Mouse (Mus musculus): ENCODE results near the gene Tom1l2. TPM values are rescaled to one million over a fixed set of nuclear protein-coding genes. Genes with fewer than 3 reads are reported as not detected.

Tom1l2 gene
- total and polyA plus RNA-seq, 3 experiments: 71.9 to 181 (median 78.5) TPM

DNA sequence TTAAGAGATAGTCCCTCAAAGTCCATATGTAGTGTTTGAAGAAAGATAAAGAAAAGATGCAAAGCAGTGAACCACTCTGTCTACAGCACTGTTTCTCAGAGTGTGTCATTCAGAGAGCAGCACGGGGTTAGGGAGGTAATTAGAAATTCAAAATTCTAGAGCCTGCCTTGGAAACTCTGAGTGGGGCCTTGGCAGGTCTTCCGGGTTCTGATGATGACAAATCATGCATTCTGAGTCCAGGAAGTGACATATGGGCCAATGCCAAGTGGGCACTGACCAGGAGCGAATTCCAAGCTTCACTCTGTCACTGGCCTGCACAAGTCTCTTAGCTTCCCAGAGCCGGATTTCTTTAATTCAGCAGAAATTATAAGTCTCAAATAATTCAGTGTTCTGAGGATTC is 6.2 kb downstream of the Tom1l2 start:
- DNase-seq: peak; percentile 84

DNA sequence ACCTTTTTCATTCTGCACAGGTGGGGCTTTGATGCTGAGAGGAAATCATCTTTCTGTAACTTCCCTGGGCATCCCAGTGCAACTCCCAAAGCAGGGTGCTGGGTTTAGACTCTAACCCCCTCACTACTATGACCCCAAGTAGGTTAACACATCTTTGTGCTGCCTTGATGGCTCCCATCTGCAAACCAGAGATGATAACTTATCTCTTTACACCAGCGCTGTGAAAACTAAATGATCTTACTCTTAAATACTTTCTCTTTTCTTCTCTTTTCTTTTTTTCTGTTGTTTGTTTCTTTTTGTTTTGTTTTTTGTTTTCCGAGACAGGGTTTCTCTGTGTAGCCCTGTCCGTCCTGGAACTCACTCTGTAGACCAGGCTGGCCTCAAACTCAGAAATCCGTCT is 6.8 kb downstream of the Tom1l2 start:
- DNase-seq: no peak

DNA sequence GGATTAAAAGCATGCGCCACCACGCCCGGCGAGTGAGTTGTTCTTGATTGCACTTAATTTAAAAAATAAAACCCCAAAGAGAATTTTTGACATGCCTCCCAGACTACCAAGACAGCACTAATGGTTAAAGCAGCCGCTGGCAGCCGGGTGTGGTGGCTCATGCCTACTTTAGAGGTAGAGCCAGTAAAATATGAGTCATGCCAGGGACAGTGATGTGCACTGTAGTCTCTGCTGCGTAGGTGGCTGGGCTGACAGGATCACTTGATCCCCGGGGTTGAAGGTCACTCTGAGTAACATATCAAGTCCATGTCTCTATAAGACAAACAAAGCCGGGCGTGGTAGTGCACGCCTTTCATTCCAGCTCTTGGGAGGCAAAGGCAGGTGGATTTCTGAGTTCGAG is 13.3 kb downstream of the Tom1l2 start:
- peak; percentile 83 for DNase-seq

DNA sequence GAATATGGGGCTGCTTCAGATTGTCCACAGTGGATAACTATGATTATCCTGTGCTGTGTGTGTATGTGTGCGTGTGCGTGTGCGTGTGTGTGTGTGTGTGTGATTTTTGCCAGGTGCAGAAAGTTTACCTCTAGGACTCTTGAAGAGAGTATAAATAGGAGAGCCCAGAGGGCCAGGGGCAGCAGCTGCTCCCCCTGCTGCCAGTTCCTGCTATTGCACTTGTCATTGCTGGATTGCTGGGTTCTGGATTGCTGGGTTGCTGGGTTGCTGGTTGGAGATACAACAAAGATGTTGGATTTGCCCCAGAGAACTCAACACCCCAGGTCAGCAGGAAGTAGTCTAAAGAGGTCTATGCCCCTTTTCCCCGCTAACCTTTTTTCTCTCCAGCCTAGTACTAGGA is 14.4 kb downstream of the Tom1l2 start:
- DNase-seq: peak; percentile 62

DNA sequence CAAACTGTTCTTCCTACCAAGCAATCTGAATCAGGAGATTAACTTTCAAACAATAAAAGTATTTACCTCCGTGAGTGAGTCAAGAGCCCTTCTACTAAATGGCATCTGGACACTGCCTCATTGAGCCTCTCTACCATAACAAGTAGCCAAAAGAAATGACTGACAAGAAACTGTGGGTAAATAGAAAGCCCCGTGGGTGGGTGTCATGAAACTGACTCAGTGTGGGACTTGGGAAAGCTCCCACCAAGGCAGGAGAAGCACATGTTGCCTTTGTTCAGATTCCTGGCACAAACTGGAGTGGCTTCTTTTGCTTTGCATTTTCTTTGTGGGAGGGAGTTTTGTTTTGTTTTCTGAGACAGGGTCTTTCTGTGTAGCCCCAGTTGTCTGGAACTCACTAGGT is 16.9 kb downstream of the Tom1l2 start:
- no peak for DNase-seq

DNA sequence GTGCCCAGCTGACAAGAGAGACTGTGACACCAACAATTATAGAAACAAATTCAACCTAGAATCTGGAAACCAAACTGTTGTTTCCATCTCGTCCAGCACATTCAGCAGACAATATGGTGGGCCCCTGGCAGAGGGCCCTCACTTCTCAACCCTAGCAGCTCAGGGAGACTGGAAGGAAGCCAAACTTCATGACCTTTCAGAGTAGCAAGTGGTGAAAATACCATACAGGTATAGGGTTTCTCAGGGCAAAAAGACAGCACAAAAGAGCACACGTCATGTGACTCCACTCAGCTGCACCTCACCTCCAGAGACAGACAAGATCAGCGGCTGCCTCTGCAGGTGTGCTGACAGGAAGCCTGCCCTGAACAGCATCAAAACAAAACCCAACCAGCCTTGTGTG is 18.6 kb downstream of the Tom1l2 start:
- DNase-seq: no peak

DNA sequence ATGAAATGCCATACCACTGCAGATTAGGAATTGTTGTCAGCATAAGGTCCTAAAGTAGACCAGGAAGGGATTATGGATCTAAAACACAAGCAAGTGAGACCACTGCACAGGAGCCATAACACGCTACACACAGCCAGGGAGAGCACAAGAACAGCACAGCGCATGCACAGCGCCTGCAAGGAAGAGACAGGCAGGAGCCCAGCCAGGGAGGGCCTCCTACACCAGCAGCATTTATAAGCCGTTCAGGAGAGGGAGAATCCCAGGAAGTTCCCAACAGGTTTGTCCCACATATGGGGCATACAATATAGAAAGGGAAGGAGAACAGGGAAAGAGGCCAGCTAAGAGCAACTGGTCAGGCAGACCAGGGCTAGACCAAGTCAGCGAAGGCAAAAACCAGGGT is 19.2 kb downstream of the Tom1l2 start:
- no peak for DNase-seq

DNA sequence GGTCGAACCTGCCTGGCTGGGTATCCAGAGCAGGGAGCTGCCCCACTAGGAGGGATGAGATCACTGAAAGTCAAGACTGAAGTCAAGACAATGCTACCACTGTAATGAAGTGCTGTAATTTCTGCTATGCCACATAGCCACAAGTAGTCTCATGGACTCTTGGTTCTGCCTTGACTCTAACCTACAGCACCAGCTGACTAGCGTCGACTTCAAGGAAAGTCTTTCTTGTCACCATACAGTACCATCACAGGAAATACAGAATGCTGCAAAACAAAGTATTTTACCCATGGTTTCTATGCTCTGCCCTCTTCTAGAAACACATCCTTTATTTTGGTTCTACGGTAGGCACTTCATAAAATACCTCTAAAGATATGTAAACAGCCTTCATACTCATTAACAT is 22.2 kb downstream of the Tom1l2 start:
- DNase-seq: no peak

DNA sequence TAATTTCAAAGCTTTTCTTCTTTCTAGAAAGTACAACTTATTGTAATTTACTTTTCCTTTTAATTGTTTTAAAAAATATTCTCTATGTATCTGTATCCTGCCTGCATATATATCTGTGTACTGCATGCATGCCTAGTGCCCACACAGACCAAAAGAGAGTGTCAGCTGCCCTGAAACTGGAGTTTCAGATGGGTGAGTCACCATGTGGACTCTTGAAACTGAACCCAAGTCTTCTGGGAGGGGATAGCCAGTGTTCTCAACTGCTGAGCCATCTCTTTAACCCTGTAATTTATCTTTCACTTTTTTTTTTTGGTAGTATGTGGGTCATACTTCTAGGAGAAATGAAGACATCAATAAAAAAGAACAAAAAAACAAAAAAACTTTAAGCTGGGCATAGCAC is 29.0 kb downstream of the Tom1l2 start:
- DNase-seq: peak; percentile 56

DNA sequence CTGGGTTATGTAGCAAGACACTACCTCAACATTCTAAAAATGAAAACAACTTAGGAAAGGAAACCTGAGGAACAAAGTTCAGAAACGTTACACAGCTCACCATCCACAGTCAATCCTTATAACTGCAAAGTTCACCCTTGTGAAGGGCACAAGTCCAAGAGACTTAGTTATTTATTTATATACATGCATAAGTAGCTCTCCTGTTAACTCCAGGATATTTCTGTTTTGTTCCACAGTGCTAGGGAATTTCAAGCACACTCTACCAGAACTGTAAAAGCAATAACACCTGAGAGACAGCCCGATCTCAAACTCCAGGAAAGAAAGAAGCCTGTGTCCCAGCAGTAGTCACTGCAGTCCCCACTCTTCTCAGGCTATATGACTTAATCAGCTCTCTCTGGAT is 31.3 kb downstream of the Tom1l2 start:
- DNase-seq: no peak

DNA sequence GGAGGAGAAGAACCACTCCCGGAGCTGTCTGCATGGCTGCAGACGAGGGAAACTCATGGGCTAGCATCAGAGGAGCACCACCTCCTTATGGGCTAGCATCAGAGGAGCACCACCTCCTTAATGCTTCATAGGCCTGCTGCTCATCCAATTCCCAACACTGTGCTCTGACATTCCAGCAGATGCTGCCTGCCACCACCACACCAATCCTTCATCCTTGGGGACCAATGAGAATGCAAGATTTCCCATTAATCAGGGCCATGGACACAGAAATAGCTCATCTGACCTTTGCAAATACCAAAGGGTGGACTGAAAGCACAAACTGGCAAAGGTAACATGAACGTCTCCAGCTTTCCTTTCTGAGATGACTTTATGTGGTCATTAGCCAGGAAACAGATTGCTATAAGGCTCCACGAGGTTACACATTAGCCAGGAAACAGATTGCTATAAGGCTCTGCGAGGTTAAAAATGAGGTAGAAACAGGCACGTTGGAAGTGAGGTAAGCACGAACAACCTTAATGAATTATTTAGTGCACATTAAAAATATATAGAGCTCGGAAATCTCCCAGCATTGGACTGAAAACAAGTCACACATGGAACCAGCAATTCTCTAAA is 32.2 kb downstream of the Tom1l2 start:
- DNase-seq: peak; percentile 64

DNA sequence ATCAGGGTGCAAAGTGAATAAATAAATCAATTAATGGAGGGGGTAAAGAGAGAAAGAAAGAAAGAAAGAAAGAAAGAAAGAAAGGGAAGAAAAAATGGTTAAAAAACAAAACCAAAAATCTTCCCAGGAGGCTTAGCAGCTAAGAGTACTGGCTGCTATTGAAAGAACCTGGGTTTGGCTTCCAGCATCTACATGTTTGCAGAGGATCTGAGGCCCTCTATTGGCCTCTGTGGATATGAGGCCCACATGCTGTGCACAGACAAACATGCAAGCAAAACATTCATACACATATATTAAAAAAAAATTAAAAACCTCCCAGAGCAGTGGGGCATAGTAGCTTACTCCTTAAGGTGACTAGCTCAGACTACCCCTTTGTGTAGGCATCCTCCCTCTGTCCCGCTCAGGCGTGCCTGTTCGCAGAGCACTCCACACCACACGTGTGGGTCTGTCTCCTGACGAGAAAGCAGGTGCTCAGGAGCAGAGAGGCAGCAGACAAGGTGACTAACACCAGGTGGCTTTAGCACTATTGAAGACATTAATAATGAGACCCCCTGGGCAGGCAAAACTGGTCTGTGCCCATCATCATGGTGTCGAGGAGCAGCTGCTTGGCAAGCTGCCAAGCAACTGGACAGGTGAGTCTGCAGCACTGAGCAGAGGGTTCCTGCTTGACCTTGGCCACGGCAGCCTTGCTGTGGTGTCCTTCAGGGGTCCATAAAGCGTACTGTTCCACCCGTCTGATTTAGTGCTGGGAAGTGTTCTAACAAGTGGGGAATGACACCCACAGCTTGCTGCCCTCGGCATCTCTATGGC is 33.2 kb downstream of the Tom1l2 start:
- DNase-seq: no peak

DNA sequence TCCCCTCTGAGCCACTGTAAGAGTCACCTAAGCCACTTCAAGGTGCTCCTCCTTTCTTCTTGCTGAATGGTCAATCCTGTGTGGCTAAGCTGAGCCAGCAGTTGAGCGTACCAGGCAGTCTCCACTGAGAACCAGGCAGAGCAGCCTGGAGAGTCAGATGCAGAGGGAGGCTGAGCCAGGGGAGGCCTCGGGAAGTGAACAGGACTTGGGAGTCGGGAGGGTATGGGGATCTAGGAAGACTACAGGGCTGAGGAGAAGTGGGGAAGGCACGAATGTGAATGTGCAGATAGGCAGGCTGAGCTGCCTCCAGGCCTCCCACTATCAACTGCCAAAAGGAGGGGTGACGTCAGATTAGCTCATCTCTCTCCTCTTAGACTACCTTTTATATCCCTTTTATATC is 34.0 kb downstream of the Tom1l2 start:
- DNase-seq: peak; percentile 56

DNA sequence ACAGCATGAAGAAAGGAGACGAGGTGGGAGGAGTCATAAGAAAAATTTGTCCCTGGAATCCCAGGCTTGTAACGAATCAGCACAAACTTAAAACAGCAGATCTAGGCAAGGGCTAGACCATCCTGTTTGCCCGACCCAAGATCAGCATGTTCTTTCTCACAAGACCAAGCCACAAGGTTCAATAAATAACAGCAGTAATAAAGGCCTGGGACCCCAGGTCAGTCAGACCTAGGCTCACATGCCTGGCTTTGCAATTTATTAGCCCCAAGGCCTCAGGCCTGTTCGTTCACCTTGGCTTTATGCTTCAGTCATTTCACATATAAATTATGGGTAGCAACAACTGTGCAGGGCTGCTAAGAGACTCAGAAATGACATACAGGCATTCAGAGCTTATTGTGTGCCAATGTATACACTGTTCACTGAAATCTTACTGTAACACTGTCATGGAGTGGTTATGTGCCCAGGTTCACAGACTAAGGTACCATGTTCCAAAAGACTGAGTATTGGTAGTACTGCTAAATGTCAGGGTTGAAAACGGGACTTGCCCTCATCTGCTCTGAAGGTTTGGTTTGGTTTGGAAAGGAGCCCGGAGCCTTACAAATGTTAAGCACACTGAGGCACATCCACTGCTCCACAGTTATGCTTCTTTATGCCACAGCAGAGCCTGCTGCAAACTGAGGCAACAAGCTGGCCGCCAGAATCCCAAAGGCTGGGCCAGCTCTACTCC is 35.2 kb downstream of the Tom1l2 start:
- peak; percentile 80 for DNase-seq

DNA sequence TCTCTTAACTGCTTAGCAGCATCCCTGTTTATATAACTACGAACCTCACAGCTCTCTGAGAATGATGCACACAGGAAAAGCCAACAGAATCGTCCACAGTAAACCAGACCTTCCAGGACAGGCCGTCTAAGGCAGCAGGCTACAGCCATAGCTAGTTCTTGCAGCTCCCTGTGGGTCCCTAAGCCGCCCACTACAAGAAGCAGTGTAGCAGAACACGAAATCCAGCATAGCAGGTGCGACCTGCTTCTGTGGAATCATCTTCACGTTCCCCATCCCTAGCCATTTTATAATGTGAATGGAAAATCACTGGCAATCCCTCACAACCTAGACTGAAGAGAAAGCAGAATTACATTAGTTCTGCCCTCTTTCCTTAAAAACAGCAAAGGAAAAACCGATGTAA is 35.8 kb downstream of the Tom1l2 start:
- no peak for DNase-seq

DNA sequence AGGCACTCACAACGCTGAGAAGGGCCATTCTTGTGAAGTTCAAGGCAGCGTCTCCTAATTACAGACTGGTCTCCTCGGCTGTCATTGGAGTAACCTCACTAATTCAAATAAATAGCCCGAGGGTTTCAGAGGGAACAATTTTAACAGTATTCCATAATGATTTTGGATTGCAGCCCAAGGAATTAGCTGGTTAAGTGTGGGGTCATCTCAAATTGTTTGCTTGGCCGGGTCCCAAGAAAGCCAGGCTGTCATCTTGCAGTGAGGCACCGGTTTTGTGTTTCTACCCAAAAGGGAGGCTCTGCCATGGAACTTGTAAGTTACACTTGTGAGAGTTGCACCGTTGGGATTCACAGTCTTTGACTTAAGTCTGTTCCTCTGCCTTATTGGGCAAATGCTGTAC is 36.5 kb downstream of the Tom1l2 start:
- no peak for DNase-seq

DNA sequence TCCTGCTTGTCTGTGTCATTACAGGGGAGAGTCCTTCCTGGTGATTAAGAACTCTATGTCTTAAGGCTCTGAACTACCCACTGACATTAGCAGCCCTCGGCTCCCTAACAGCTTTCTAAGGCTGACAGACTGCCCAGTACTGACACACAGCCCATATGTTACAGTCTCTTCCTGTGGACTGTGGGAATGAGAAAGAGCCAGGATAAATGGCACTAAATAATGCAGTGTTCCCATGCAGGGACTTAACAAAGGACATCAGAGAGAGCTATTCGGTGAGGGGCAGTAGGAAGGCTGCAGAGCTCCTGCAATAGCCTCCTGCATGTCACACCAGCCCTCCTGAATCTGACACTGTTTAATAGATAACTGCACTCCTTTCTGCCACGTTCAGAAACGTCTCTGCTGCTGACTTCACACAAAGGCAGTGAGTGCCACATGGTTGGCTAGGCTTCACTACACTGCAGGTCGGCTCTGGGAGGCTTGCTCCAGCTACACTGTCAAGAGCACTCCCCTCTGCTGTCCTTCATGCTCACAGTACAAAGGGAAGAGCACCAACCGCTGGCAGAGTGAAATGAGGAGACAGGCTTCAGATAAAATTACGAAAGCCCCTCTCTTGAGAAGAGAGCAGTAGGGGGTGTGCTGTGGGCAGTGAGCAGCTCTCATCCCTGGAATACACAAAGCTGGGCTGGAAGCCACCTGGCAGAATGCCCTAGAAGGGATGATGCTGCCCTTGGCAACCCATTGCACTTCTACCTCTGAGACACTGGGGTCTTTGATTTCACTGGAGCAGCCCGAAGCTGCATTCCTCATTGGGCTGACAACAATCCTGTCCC is 41.5 kb downstream of the Tom1l2 start:
- peak; percentile 92 for DNase-seq

DNA sequence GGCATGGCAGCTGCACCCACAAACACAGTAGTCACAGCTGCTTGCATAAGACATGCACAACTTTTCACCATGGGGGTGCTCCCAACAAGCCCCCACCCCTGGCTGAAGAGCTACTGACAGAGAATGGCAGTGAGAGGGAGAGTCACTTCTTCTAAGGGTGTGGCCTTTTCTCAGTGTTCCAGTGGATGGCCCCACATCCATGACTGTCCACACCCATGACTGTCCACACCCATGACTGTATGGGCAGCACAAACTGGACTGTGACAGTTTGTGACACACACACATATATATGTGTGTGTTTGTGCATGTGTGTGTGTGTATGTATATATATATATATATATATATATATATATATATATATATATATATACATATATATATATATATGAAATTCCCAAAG is 42.8 kb downstream of the Tom1l2 start:
- no peak for DNase-seq

DNA sequence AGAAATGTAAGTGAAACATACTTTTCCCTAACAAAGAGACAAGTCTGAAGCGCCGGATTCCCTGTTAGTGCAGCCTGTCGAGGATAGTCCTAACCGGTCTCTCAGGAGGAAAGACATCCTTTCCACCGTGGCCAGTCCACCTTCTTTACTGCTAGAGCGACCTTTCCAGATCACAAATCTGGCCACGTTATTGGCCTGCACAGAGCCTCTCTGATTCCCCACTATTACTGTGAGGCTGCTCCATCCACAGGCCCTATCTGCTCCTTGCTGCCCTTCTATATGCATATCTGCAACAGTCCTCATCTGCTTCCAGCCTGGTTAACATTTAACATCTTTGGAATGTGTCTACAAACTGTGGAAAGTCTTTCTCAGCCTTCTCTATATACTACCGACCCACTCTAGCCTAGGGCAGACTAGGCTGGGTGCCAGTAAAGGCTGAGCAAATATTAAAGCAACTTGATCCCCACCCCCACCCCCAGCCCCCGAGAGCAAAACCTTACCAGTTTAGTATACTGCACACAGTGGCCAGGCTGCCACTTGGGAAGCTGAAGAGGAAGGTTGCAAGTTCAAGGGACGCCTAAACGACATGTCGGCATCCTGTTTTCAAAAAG is 44.1 kb downstream of the Tom1l2 start:
- no peak for DNase-seq

DNA sequence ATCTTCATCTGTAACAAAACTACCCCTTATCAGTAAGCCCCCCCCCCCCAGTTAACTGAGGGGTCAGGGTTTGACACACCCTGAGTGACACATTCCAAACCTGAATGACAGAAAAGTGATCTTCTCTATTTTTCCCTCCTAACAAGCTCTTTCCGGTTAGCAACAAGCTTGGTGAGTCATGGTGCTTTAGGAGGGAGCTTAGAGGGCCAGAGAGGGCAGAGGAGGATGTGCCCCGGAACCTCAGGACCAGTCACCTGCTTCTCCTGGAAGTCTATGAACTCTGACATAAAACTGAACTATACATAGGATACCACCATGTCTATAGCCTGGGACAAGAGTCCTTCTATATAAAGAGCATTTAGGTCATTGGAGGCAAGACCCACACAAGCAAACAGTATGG is 44.6 kb downstream of the Tom1l2 start:
- DNase-seq: peak; percentile 46

DNA sequence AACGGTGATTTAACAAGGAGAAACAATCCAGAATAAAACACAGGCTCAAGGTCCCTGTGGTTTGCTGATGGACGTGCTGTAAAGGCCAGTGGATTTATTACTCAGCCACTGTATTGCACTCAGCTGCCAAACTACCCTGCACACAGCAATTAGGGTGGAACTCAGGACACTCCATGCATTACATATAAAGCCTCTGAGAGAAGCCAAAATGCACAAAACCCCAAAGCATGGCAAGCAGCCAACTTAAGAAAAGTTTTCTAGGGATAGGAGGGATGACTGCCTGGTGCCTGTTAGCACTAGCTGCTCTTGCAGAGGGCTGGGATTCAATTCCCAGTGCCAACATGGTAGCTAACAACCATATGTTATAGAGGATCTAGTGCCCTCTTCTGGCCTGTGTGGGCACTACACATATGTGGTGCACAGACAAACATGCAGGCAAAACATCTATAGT is 45.3 kb downstream of the Tom1l2 start:
- DNase-seq: peak; percentile 80

DNA sequence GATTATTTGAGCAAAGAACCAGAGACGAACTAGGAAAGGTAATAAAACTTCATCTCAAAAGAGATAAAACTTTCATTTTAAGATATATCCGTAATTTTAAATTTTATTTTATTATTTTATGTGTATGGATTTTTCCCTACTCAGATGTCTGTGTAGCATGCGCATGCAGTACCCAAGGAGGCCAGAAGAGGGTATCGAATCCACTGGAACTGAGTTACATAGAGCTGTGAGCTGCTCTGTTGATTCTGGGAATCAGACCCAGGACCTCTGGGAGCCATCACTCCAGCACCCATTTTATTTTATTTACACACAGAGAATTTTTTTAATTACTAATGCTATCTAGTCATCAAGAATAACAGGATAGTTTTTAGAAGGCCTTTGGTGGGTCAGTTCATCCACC is 45.9 kb downstream of the Tom1l2 start:
- no peak for DNase-seq

Data from adrenal gland, adult 2 months (tissue).